Mouse (Mus musculus): ENCODE data around the gene Apol9b.

DNA sequence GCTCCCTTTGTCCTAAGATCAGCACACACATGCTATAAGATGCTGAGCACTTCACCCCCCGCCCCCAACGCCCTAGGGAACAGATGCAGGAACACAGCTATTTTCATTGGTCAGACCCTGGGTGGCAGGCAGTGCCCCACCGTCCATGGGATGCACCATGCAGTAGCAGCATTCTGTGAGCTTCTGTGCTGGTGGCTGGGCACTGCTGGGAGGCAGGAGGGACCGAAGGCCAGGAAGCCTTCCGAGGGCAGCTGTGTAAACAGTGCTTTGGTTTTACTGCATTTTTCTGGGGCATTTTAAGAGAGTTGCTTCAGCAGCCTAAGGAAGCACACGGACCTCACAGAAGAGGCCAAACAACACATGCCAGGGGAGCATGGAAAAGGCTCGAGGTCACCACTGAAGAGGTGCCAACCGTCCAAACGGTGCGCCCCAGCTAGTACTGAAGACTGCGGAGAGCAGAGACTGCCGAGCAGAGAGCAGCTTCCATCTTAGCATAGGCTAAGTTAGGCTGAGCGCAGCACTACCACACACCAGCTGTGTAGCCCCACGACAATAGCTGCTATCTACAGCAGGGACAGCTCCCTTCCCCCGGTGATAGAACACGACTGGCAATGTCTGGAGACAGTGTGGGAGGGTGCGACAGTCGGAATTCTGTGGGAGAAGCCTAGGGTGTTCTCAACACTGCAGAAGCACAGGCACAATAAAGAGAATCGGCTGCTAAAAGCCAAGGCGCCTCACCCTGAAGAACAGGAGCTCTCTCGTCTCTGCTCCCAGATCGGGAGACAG, 55.4 kb downstream of the Apol9b start:
- no peak for TF ChIP-seq CTCF (IDR thresholded peaks at IDR 0.05; ENCODE audit: borderline replicate concordance, insufficient read depth, low read depth, low read length)
- TF ChIP-seq POLR2A (IDR thresholded peaks at IDR 0.05; ENCODE audit: borderline replicate concordance, insufficient read depth, low read length): no peak
